Mouse (Mus musculus) ES-E14 (cell line): ENCODE measurements around the gene Gm8122. TPM values are rescaled to one million over a fixed set of nuclear protein-coding genes. Genes with fewer than 3 reads are reported as not detected.
"Not testable (repeated sequence)": the region's sequence is repeated elsewhere in the genome, so short reads cannot be mapped to it uniquely, and the experiment has no call there.

Experiments
- DNase-seq: peaks from one replicate; pipeline ENCODE4 v3.0.0-alpha.2; 2013; ENCODE audit warnings: low read depth, low spot score
- H3K27ac ChIP-seq: 2 replicates; pipeline ENCODE4 v1.5.1; 2012; ENCODE audit warnings: low read depth, mild to moderate bottlenecking, low read length, moderate library complexity, mixed read lengths; ENCODE audit not compliant: poor library complexity, insufficient read depth, severe bottlenecking
- H3K36me3 ChIP-seq: 2 replicates; pipeline ENCODE4 v1.6.1; 2012; ENCODE audit warnings: mild to moderate bottlenecking, low read length, moderate library complexity, mixed read lengths; ENCODE audit not compliant: control insufficient read depth, poor library complexity, insufficient read depth, severe bottlenecking
- H3K4me1 ChIP-seq, 2 experiments: fragments of 150-350 bp in 1 of 2; sonication (generic) in 1 of 2; 2 replicates each; pipeline ENCODE4 v1.6.1; 2012; ENCODE audit warnings: low read length in 2 of 2, mild to moderate bottlenecking in 1 of 2, mixed read lengths in 1 of 2; ENCODE audit not compliant: control insufficient read depth in 2 of 2, insufficient read depth in 2 of 2, poor library complexity in 1 of 2
- H3K4me3 ChIP-seq, 2 experiments: fragments of 150-350 bp in 1 of 2; sonication (generic) in 1 of 2; 2 replicates each; pipeline ENCODE4 v1.5.1; 2012; ENCODE audit warnings: low read length in 2 of 2, low read depth in 1 of 2, mild to moderate bottlenecking in 1 of 2, mixed read lengths in 1 of 2; ENCODE audit not compliant: insufficient read depth in 1 of 2, poor library complexity in 1 of 2, severe bottlenecking in 1 of 2
- H3K9ac ChIP-seq: 2 replicates; pipeline ENCODE4 v1.6.1; 2012; ENCODE audit warnings: low read depth, mild to moderate bottlenecking, low read length, mixed read lengths; ENCODE audit not compliant: poor library complexity, insufficient read depth, severe bottlenecking
- H3K9me3 ChIP-seq: fragments of 150-350 bp; sonication (generic); 2 replicates; pipeline ENCODE4 v1.6.1; 2012; ENCODE audit warnings: low read depth, mild to moderate bottlenecking, low read length; ENCODE audit not compliant: control insufficient read depth, insufficient read depth
- in situ Hi-C, 2 experiments: fragments of 600-800 bp; cut with MboI; formaldehyde crosslinking; loops; one replicate each; pipeline ENCODE4 v1.15.1; 2025; ENCODE audit warnings: low sequenced_read_pairs in 2 of 2, inconsistent platforms in 1 of 2; ENCODE audit not compliant: unreplicated experiment in 2 of 2
- total RNA-seq: library from RNA; depleted of rRNA; stranded (reverse); fragments of 300-350 nt; gene quantifications from 2 replicates; pipeline ENCODE4 v1.2.3, GENCODE M21; 2012

Gene Gm8122
- total RNA-seq, 1 experiment: not detected

- H3K36me3 ChIP-seq, H3K27ac ChIP-seq, H3K4me3 ChIP-seq, in situ Hi-C loops, DNase-seq, H3K4me1 ChIP-seq, H3K9ac ChIP-seq, H3K9me3 ChIP-seq: not testable (repeated sequence)
These were observed 33.5 kb upstream of the Gm8122 start for GRCm38 (mm10) chr14:43268521-43269084.

GRCm38 (mm10) chr14:43263421-43263820 is 28.3 kb upstream of the Gm8122 start:
- H3K27ac ChIP-seq, in situ Hi-C loops, H3K4me1 ChIP-seq, DNase-seq, H3K36me3 ChIP-seq, H3K9ac ChIP-seq, H3K9me3 ChIP-seq, H3K4me3 ChIP-seq: not testable (repeated sequence)

DNA sequence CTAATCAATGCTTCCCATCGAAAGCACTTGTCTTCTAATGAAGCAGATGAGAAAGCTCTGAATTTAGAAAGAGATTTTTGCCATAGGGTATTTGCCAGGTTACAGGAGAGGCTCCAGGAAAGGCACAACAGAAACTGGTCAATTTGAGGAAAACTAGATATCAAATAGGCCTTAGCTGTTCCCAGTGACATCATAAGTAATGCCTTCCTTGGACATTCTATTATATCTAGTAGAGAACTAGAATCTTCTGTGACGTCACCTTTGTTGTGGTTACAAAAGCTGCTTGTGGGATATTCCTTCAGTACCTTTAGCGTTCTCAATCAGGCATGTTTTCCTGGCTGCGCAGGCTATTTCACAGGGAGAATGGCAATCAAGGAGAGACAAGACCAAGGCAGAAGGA is 23.2 kb upstream of the Gm8122 start, which contains the start of gene Gm8126:
Gene Gm8126 (plus strand): TSS at position 301 of the 400 bp plus-strand sequence.
- not testable (repeated sequence) for H3K9me3 ChIP-seq

DNA sequence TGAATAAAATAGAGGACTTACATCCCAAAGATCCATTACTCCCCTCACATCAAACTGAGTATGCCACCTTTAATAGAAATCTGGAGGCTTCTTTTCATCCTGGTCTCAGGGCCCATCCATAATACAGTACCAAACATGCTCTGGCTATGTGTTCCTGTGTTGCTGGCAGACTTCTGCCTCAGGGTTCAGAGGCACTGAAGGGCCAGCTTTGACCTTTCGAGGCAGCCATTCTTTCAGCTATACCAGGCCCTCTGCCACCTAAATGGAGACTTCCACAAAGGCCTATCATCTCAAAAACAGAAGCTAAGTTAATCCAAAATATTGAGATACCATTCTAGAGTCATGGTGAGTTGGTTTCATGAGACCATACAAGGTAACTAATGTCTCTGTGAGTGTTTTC is 21.4 kb upstream of the Gm8122 start:
- H3K4me1 ChIP-seq, H3K9me3 ChIP-seq, DNase-seq, in situ Hi-C loops, H3K9ac ChIP-seq, H3K36me3 ChIP-seq, H3K27ac ChIP-seq, H3K4me3 ChIP-seq: not testable (repeated sequence)

More for the DNA sequence above, 23.2 kb upstream of the Gm8122 start, which contains the start of gene Gm8126:
- H3K4me3 ChIP-seq, H3K36me3 ChIP-seq, H3K9ac ChIP-seq, H3K27ac ChIP-seq, in situ Hi-C loops, H3K4me1 ChIP-seq, DNase-seq: not testable (repeated sequence)

DNA sequence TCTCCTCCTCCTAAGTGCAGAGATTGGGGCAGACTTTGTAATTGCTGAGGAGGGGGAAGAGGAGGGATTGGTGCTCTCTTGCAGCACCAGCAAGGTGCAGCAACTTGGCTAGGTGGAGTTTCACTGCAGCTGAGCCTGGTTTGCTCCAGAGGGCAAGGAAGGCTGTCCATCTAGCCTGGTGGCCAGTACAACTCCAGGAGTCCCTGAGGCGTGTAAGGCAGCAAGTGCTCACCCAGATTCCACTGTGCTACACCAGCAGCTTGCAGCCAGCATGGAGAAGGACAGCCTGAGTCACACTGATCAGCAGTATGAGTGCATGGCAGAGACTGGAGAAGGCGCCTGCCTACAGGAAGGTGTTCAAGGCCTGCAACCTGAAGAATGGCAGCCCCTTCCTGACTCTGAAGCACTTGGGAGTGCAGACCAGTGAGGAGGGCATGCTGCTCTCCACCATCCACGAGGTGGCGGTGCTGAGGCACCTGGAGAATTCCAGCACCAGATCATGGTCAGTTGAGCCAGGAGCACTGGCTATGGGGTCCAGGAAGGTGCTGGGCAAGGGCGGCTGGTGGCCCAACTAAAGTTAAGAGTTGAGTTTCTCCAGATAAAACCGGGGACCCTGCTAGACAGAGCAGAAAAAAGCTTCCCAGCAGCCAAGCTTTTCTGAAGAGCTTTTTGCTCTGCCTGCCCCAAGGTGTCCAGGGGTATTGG is 15.6 kb upstream of the Gm8122 start:
- H3K4me1 ChIP-seq, H3K9me3 ChIP-seq, in situ Hi-C loops, H3K4me3 ChIP-seq, H3K27ac ChIP-seq, H3K9ac ChIP-seq, H3K36me3 ChIP-seq, DNase-seq: not testable (repeated sequence)

DNA sequence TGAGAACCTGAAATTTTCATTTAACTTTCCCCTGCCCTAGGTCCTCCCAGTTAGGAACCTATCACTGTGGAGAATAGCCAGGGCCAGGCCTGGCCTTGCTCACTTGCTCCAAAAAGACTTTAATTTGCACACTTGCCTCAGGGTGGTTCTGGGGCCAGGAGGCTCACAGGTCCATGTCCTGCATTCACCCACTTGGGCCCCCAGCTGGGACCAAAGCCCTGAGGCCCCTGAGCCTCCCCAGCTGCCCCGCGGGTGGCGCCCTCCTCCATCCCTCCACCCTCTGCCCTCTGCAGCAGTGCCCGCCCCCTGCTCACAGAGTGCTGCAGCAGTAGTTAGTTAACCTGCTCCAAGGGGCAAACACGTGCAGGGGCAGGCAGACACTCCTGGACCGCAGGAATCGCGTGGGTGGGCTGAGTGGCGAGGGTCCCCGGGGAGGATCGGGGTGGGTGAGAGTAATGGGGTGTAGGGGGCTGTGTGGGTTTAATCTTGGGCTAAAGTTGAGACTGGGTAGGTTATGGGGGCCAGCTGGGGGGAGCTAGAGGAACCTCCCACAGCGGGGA is 14.6 kb upstream of the Gm8122 start:
- H3K27ac ChIP-seq, H3K9me3 ChIP-seq, DNase-seq, H3K4me3 ChIP-seq, in situ Hi-C loops, H3K9ac ChIP-seq, H3K4me1 ChIP-seq, H3K36me3 ChIP-seq: not testable (repeated sequence)

DNA sequence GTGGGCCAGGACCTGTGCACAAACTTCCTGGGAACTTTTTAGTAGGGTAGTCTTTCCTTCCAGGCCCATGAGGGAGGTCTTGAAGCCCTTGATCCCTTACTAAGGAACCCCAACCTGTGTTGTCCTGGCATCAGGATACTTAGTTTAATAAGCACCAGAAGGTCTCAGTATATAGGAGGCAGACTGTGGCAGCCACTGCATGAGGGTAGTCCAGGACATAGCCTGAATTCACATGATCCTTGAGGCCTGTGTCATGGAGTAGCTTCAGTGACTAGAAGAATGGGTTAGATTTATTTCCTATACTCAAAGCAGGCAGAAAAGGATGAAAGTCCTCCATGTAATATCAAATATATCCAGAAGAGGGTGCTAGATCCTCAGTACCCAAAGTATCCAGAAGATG is 2.7 kb upstream of the Gm8122 start:
- H3K9ac ChIP-seq, H3K27ac ChIP-seq, H3K4me3 ChIP-seq, H3K4me1 ChIP-seq, DNase-seq, H3K36me3 ChIP-seq, in situ Hi-C loops, H3K9me3 ChIP-seq: not testable (repeated sequence)
